Mouse (Mus musculus): ENCODE data around the gene Fam172a.

The Fam172a gene

DNA sequence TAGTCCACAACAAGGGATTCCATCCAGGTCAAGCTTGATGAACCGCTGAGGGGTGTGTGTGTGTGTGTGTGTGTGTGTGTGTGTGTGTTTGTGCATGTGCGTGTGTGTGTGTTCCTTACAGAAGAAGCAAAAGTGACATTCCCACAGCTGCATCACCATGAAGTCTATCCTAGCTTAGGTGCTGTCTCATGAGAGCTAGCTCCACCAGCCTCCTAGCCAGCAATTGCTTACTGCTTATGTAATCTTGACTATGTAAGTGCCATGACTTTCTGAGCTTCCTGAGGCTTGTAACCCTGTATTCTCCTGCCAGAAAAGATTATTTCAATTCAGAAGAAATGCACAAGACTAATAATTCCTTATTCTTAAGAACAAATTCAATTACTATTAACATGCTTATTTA is 221.0 kb downstream of the Fam172a start:
- in situ Hi-C loops (cut with MboI; ENCODE audit: low pct_unique_long_range_greater_than_20kb in 1 of 2, low sequenced_read_pairs in 2 of 2, unreplicated experiment in 1 of 2) = no loop called here

- in situ Hi-C loops (cut with MboI; ENCODE audit: low pct_unique_long_range_greater_than_20kb in 1 of 2, low sequenced_read_pairs in 2 of 2, unreplicated experiment in 1 of 2) = no loop called here
Observed at GRCm38 (mm10) chr13:77957611-77958010, 255.8 kb downstream of the Fam172a start.

- in situ Hi-C loops (cut with MboI; ENCODE audit: low pct_unique_long_range_greater_than_20kb in 1 of 2, low sequenced_read_pairs in 2 of 2, unreplicated experiment in 1 of 2) = no loop called here
Observed at GRCm38 (mm10) chr13:77959493-77960272, 257.9 kb downstream of the Fam172a start.

DNA sequence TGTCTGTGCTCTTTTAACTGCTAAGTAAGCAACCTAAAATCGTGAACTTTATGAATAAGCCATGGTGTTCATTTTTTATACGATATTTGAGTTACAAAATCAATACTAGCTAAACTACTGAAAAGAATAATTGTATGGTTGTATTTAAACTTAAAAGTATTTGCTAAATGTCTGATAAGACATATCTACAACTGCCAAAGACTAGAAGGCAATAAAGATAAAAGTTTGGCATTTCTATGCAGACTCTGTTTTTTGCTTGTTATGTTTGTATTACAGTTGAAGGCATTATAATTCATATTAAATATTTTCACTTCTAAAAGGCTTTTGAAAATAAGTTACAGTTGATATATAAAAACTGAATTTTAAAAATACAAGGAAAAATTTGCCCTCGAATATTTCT is 274.4 kb downstream of the Fam172a start:
- in situ Hi-C loops (cut with MboI; ENCODE audit: low pct_unique_long_range_greater_than_20kb in 1 of 2, low sequenced_read_pairs in 2 of 2, unreplicated experiment in 1 of 2) = no loop called here

- in situ Hi-C loops (cut with MboI; ENCODE audit: low pct_unique_long_range_greater_than_20kb in 1 of 2, low sequenced_read_pairs in 2 of 2, unreplicated experiment in 1 of 2) = no loop called here
Observed at GRCm38 (mm10) chr13:77977121-77977520, 275.3 kb downstream of the Fam172a start.

DNA sequence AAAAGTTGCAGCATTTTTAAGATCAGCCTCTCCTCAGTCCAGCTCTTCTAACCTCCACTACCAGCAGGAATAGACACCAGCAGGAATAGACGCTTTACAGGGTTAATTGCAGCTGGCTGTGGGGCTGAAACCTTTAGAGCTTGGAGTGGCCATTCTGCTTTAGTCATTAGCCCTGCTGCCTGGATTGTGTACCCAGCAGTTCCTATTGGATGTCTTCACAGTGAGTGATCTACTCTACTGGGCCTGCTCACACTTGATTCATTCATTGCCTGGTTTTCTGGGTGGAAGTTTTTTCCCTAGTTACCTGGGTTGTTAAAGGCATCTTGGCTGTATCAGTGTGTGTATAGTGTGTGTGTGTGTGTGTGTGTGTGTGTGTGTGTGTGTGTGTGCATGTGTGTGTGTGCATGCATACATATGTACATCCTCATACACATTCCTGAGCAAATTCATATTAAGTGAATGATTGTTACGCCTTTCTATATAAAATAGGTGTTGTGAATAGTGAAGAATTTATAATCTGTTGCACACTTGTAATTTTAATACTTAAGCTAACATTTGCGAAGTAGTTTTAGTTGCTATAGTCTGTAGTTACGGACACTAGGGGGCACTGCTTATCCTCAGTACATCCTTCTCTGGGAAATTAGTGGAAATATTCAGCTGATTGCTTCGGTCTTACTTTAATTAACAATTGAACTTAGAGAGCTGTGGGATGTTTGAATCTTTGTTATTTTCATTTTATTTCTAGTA is 280.4 kb downstream of the Fam172a start:
- in situ Hi-C loops (cut with MboI; ENCODE audit: low pct_unique_long_range_greater_than_20kb in 1 of 2, low sequenced_read_pairs in 2 of 2, unreplicated experiment in 1 of 2) = no loop called here

DNA sequence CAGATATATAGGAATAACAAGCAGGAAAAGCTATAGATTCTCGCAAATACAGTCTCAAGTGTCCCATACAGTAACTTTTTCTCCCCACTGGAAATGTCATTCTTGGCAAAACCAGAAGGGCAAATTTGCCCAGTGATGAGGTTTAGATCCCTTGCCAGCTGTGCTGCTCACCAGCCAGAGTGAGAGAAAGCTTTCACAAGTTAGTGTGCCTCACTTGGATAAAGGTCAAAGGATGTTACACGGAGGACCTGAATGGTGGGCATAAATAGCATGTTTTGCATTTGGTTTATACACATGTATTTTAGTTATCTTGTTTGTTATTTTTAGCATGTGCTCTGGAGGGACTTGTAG is 281.0 kb downstream of the Fam172a start:
- in situ Hi-C loops (cut with MboI; ENCODE audit: low pct_unique_long_range_greater_than_20kb in 1 of 2, low sequenced_read_pairs in 2 of 2, unreplicated experiment in 1 of 2) = no loop called here

- in situ Hi-C loops (cut with MboI; ENCODE audit: low pct_unique_long_range_greater_than_20kb in 1 of 2, low sequenced_read_pairs in 2 of 2, unreplicated experiment in 1 of 2) = no loop called here
Observed at GRCm38 (mm10) chr13:77991189-77991886, 289.5 kb downstream of the Fam172a start.

DNA sequence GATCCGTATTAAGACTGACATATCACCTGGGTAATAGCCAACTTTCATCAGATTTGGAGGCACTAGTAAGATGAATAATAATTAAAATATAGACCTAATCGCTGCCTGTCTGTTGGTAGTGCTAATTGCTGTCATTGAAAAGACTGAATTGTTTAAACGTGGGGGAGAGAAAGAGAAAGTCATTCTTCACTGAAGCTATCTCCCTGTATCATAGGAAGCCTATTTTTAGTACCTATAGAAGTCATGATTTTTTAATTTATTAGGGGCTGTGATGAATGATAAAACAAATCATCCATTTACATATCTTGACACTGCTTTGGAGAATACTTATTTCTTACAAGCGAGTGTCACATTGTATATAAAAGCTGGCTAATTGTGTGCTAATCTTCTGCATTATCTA is 302.8 kb downstream of the Fam172a start:
- in situ Hi-C loops (cut with MboI; ENCODE audit: low pct_unique_long_range_greater_than_20kb in 1 of 2, low sequenced_read_pairs in 2 of 2, unreplicated experiment in 1 of 2) = no loop called here

- in situ Hi-C loops (cut with MboI; ENCODE audit: low pct_unique_long_range_greater_than_20kb in 1 of 2, low sequenced_read_pairs in 2 of 2, unreplicated experiment in 1 of 2) = no loop called here
Observed at GRCm38 (mm10) chr13:78005344-78005743, 303.5 kb downstream of the Fam172a start.

DNA sequence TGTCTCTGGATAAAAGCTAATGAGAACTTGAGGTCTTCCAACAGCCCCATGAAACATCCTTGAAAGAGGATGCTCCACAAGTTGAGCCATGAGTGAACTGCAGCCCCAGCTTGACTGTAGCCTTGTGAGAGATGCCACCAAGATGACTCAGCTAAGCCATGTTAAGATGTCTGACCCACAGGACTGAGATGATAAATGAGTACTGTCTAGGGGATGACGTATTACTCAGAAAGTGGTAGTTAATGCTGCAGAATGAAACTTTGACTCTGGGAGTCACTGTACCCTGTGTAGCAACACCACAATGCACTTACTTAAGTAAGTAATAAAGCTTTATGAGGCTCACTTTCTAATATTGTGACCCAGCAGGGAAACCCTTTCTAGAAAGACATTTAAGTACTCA is 308.3 kb downstream of the Fam172a start:
- in situ Hi-C loops (cut with MboI; ENCODE audit: low pct_unique_long_range_greater_than_20kb in 1 of 2, low sequenced_read_pairs in 2 of 2, unreplicated experiment in 1 of 2) = no loop called here

- in situ Hi-C loops (cut with MboI; ENCODE audit: low pct_unique_long_range_greater_than_20kb in 1 of 2, low sequenced_read_pairs in 2 of 2, unreplicated experiment in 1 of 2) = no loop called here
Observed at GRCm38 (mm10) chr13:78024683-78025294, 323.0 kb downstream of the Fam172a start, which contains the start of gene Pou5f2. Gene Pou5f2, plus strand, starts transcription at chr13:78024902.

DNA sequence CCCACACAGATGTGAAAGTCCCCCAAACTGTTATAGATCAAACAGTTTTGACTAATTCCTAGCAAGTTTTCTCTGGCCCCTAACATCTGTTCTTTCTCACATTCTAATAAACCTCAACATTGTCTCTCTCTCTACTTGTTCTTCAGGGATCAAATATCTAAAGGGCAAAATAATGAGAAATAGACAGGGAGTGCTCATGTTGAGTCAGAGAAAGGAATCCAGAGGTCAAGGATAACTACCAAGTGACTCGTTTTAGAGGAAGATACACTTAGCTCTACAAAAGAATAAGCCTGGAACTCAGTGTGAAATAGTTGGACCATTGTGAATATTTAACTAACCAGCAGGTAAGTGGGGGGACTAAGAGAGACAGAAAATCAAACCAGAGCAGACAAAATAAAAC is 331.0 kb downstream of the Fam172a start:
- in situ Hi-C loops (cut with MboI; ENCODE audit: low pct_unique_long_range_greater_than_20kb in 1 of 2, low sequenced_read_pairs in 2 of 2, unreplicated experiment in 1 of 2) = loop anchor here in 1 of 2 experiments (5.0 kb wide), 1 partner anchor 861 kb away; no protein-coding TSS in a partner anchor

- in situ Hi-C loops (cut with MboI; ENCODE audit: low pct_unique_long_range_greater_than_20kb in 1 of 2, low sequenced_read_pairs in 2 of 2, unreplicated experiment in 1 of 2) = no loop called here
Observed at GRCm38 (mm10) chr13:78037203-78037602, 335.4 kb downstream of the Fam172a start.

GRCm38 (mm10) chr13:78043203-78043602 is 341.4 kb downstream of the Fam172a start:
- in situ Hi-C loops (cut with MboI; ENCODE audit: low pct_unique_long_range_greater_than_20kb in 1 of 2, low sequenced_read_pairs in 2 of 2, unreplicated experiment in 1 of 2) = no loop called here

DNA sequence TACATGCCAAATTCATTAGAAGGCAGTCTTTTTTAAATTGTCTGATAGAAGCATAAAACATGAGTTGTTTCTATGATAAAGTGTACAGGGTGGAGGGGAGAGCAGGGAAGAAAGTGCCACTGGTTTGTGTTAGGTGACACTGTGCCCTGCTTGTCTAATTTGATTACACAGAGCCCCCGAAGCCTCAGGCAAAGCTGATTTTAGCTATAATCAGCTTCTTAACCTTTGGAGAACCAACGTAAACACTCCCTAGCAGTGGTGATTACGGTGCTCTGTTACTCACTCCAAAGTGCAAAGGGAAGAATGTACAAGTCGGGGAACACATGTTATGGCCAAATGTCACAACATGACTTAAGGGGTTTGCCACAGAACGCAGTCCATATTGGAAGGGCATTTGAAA is 343.3 kb downstream of the Fam172a start:
- in situ Hi-C loops (cut with MboI; ENCODE audit: low pct_unique_long_range_greater_than_20kb in 1 of 2, low sequenced_read_pairs in 2 of 2, unreplicated experiment in 1 of 2) = no loop called here

DNA sequence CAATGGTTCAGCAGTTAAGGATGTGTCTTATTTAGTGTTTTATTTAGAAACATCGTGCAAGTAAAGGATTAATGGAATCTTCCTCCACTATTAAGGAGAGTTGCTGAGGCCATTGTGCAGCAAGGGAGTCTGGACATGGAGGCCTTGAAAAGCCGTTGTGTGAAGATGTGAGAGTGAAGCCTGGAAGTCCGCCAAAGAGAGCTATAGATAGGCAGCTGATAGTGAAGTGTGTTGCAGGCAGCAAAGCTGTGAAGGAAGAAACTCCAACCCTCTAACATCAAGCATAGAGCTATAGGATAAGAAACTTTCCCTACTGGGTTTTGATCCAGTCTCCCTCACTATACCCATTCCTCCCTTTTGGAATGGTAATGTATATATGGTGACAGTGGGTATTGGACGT is 385.9 kb downstream of the Fam172a start:
- in situ Hi-C loops (cut with MboI; ENCODE audit: low pct_unique_long_range_greater_than_20kb in 1 of 2, low sequenced_read_pairs in 2 of 2, unreplicated experiment in 1 of 2) = no loop called here

GRCm38 (mm10) chr13:78090701-78091100 is 388.9 kb downstream of the Fam172a start:
- in situ Hi-C loops (cut with MboI; ENCODE audit: low pct_unique_long_range_greater_than_20kb in 1 of 2, low sequenced_read_pairs in 2 of 2, unreplicated experiment in 1 of 2) = no loop called here

GRCm38 (mm10) chr13:78091949-78092348 is 390.1 kb downstream of the Fam172a start:
- in situ Hi-C loops (cut with MboI; ENCODE audit: low pct_unique_long_range_greater_than_20kb in 1 of 2, low sequenced_read_pairs in 2 of 2, unreplicated experiment in 1 of 2) = no loop called here
